Mouse (Mus musculus) cortical plate, adult 2 months (tissue): ENCODE measurements at regions not wholly inside any gene's neighbourhood (a gene's known extent, or its start where the extent isn't known, plus 50 kb on each side); places are given as distances from the start of the nearest gene placed in this dataset.

Source experiments
- CTCF ChIP-seq: fragments of 200-500 bp; IDR thresholded peaks from 2 replicates; pipeline ENCODE4 v1.5.1; 2011; ENCODE audit warnings: mild to moderate bottlenecking, control low read depth, low read length; ENCODE audit not compliant: insufficient read depth; ENCODE audit errors: extremely low read depth
- POLR2A ChIP-seq: fragments of 200-500 bp; IDR thresholded peaks from 2 replicates; pipeline ENCODE4 v1.6.1; 2011; ENCODE audit warnings: mild to moderate bottlenecking, low read length, control low read depth; ENCODE audit not compliant: insufficient read depth; ENCODE audit errors: extremely low read depth

- TF ChIP-seq CTCF: no peak
- no peak for TF ChIP-seq POLR2A
These were observed 111.0 kb upstream of the Zic1 start for GRCm38 (mm10) chr9:91476596-91476995.
